Mouse (Mus musculus) kidney, adult 2 months (tissue): ENCODE results near the gene Rilpl1. TPM values are rescaled to one million over a fixed set of nuclear protein-coding genes. Genes with fewer than 3 reads are reported as not detected.
A peak's percentile ranks its signal among the peaks of the same experiment; 100 is the strongest.

Experiments used
- DNase-seq: peaks from one replicate; pipeline ENCODE4 v3.0.0; 2021
- H3K27ac ChIP-seq: fragments of 200-500 bp; 2 replicates; pipeline ENCODE4 v1.5.1; 2012; ENCODE audit warnings: low read depth, low read length, control low read depth, inconsistent platforms; ENCODE audit not compliant: insufficient read depth
- H3K27me3 ChIP-seq: fragments of 200-500 bp; replicated peaks from 2 replicates; pipeline ENCODE4 v1.6.1; 2012; ENCODE audit warnings: mild to moderate bottlenecking, moderate library complexity, low read length, inconsistent platforms; ENCODE audit not compliant: control insufficient read depth, insufficient read depth
- H3K36me3 ChIP-seq: fragments of 200-500 bp; 2 replicates; pipeline ENCODE4 v1.6.1; 2012; ENCODE audit warnings: mild to moderate bottlenecking, moderate library complexity, low read length, inconsistent platforms; ENCODE audit not compliant: control insufficient read depth, insufficient read depth
- H3K4me1 ChIP-seq: fragments of 200-500 bp; 2 replicates; pipeline ENCODE4 v1.6.1; 2011; ENCODE audit warnings: low read length; ENCODE audit not compliant: control insufficient read depth, insufficient read depth
- H3K4me3 ChIP-seq: fragments of 200-500 bp; 2 replicates; pipeline ENCODE4 v1.5.1; 2011; ENCODE audit warnings: mild to moderate bottlenecking, low read depth, low read length, control low read depth; ENCODE audit not compliant: insufficient read depth
- CTCF ChIP-seq: fragments of 200-500 bp; conservative IDR thresholded peaks from 2 replicates; pipeline ENCODE4 v1.5.1; 2011; ENCODE audit warnings: low read depth, mild to moderate bottlenecking, control low read depth, low read length, moderate library complexity, mixed read lengths; ENCODE audit not compliant: insufficient read depth, insufficient read length
- POLR2A ChIP-seq: fragments of 200-500 bp; IDR thresholded peaks from one replicate; pipeline ENCODE4 v1.6.1; 2011; ENCODE audit warnings: low read depth, low read length, control low read depth
- WGBS: fragments of 180-500 bp; shearing (Covaris S2); methylation state at CpG from one replicate; pipeline ENCODE4 v1.1.7; 2018; 5-methylcytosine and 5-hydroxymethylcytosine counted together
- polyA plus RNA-seq: library from polyadenylated mRNA; depleted of rRNA; stranded (reverse); fragments of >200 nt; gene quantifications from 2 replicates; pipeline ENCODE4 v1.2.3, GENCODE M21; 2012

Rilpl1 gene
- polyA plus RNA-seq, 1 experiment: 12.5 TPM

DNA sequence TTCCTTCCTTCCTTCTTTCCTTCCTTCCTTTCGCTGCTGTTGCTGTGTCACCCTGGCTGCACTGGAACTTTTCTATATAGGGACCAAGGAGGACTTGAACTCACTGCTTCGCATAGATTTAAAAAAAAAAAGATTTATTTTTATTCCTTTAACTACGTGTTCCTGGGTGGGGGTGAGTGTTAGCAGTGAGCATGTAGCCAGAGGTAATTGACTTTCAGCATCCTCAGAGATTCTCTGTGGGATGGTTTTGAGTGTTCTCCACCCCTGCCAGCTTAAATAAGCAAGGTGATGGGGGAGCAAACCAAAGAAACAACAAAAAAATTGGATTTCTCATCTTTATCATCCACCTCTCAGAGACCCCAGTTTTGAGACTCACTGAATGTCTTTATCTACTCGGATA is 8.7 kb upstream of the Rilpl1 start:
- no peak overlapping the region for H3K27ac ChIP-seq

DNA sequence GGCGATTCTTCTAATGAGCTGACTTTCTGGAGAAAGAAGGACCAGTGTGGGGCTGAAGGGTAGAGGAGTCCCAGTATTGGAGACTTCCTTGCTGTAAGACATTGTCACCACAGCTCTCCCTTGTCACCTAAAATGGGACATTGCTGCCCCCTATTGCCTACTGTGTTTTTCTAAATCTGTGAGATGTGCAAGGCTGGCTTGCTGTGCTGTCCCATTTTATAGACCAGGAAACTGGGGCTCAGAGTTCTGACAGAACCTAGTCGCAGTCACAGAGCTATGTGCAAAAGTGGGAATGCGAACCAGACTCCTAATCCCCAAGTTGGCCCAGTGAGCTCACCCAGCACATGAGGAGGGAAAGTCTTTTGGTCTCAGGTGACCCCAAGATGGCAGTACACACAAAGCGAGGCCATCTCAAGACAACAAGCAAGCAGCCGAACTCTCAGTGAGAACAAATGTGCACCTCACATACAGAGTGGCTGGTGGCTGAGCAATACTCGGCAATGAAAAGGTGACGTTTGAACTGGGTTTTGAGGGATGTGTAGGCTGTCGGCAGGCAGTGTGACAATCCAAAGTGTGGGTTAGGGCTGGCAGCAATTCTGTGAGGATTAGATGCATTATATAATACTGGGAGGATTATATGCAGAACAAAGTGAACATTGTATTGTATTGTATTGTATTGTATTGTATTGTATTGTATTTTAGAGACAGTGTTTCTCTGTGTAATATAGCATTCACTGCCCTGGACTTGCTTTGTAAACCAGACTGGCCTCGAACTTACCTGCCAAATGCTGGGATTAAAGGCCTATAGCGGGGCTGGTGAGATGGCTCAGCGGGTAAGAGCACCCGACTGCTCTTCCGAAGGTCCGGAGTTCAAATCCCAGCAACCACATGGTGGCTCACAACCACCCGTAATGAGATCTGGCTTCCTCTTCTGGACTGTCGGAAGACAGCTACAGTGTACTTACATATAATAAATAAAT is 7.9 kb upstream of the Rilpl1 start:
- no peak overlapping the region for H3K27ac ChIP-seq
- peak; percentile 68 for TF ChIP-seq CTCF
- no peak for TF ChIP-seq POLR2A
- 75% methylated on average over 16 of the region's 16 CpGs for WGBS
- no peak overlapping the region for H3K4me3 ChIP-seq
- DNase-seq: peak; percentile 88
- H3K4me1 ChIP-seq: peaks cover 5% of the 10 kb centered on the region; the same call in 1 of the 2 replicates
- no peaks in the 10 kb centered on the region for H3K27me3 ChIP-seq
- H3K36me3 ChIP-seq: no peaks in the 10 kb centered on the region

More for the DNA sequence above, 8.7 kb upstream of the Rilpl1 start:
- Histone ChIP-seq H3K36me3 (peaks cover 2% of the 10 kb centered on the region; the same call in 1 of the 2 replicates), H3K4me1 (peaks cover 5% of the 10 kb centered on the region; the same call in 1 of the 2 replicates), H3K27me3 (no peaks in the 10 kb centered on the region), H3K4me3 (no peak overlapping the region)
- TF ChIP-seq CTCF (no peak), POLR2A (no peak)
- no peak for DNase-seq
- WGBS: 72% methylated on average over 4 of the region's 4 CpGs

DNA sequence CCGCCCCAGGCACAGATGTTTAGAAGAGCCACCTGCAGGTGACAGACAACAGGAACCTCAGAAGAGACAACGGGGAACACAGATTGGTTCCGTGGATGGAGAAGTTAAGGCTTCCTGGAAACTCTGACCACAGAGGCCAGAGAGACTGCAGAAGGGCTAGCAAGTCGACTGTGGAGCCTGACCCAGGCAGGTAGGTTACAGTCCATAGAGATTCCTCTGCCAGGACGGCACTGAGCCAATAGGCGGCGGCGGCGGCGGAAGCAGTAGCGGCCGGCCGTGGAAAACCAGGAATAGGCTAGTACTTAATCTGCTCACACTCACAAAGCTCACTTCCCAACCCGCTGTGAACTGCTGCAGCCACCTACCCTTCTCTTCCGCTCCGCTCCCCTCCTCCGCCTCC is 5.6 kb upstream of the Rilpl1 start:
- H3K27me3 ChIP-seq: no peaks in the 10 kb centered on the region
- 4% methylated on average over 17 of the region's 17 CpGs for WGBS
- peaks cover 4% of the 10 kb centered on the region; the same call in 1 of the 2 replicates for H3K4me1 ChIP-seq
- TF ChIP-seq CTCF: no peak
- TF ChIP-seq POLR2A: no peak
- H3K4me3 ChIP-seq: peak overlapping the region; percentile 46; the same call in 1 of the 2 replicates
- peak; percentile 91 for DNase-seq
- peak overlapping the region; percentile 88 for H3K27ac ChIP-seq
- H3K36me3 ChIP-seq: no peaks in the 10 kb centered on the region

- no peak for DNase-seq
- H3K4me1 ChIP-seq: peaks cover 5% of the 10 kb centered on the region; the same call in 1 of the 2 replicates
- no peaks in the 10 kb centered on the region for H3K27me3 ChIP-seq
- TF ChIP-seq CTCF: no peak
- no peak for TF ChIP-seq POLR2A
- no peak overlapping the region for H3K27ac ChIP-seq
- H3K36me3 ChIP-seq: no peaks in the 10 kb centered on the region
- no peak overlapping the region for H3K4me3 ChIP-seq
- 70% methylated on average over 5 of the region's 5 CpGs for WGBS
Observed at GRCm38 (mm10) chr5:124535016-124535415, 3.8 kb upstream of the Rilpl1 start.

DNA sequence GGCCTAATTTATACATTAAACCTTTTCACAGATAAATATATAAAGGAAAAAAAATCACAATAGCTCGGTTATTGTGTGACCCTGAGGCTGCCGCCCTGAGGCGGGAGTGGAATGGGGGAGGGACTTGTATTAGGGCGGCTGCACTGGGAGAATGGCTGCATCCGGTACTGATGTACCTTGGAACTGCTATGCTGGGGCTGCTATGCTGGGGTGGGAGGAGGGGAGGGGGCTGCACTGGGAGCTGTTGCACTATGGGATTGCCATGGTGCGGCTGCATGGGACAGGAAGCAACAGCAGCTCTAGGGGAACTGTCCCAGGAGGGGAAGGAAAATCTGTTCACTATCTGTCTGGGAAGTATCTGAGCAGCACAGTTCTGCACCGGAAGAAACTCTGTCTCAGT is 1.3 kb upstream of the Rilpl1 start:
- no peaks in the 10 kb centered on the region for H3K36me3 ChIP-seq
- DNase-seq: no peak
- no peaks in the 10 kb centered on the region for H3K27me3 ChIP-seq
- TF ChIP-seq CTCF: no peak
- no peak for TF ChIP-seq POLR2A
- no peak overlapping the region for H3K4me3 ChIP-seq
- peaks cover 11% of the 10 kb centered on the region; the same call in 1 of the 2 replicates for H3K4me1 ChIP-seq
- H3K27ac ChIP-seq: no peak overlapping the region
- WGBS: 53% methylated on average over 7 of the region's 7 CpGs

GRCm38 (mm10) chr5:124531583-124531930 is 366 bp upstream of the Rilpl1 start:
- H3K27ac ChIP-seq: peak overlapping the region; percentile 51
- H3K36me3 ChIP-seq: no peaks in the 10 kb centered on the region
- peak overlapping the region; percentile 95 for H3K4me3 ChIP-seq
- H3K4me1 ChIP-seq: peaks cover 9% of the 10 kb centered on the region; the same call in 1 of the 2 replicates
- WGBS: 22% methylated on average over 14 of the region's 14 CpGs
- DNase-seq: no peak
- no peak for TF ChIP-seq POLR2A
- no peak for TF ChIP-seq CTCF
- no peaks in the 10 kb centered on the region for H3K27me3 ChIP-seq

GRCm38 (mm10) chr5:124529697-124530096 is 1.5 kb downstream of the Rilpl1 start:
- TF ChIP-seq POLR2A: no peak
- TF ChIP-seq CTCF: no peak
- Histone ChIP-seq H3K4me1 (peaks cover 9% of the 10 kb centered on the region; the same call in 1 of the 2 replicates), H3K4me3 (peak overlapping the region; percentile 95), H3K27ac (peak overlapping the region; percentile 72), H3K36me3 (no peaks in the 10 kb centered on the region), H3K27me3 (no peaks in the 10 kb centered on the region)
- peak; percentile 59 for DNase-seq
- WGBS: 45% methylated on average over 8 of the region's 8 CpGs
